Mouse (Mus musculus) kidney, adult 8-10 months (tissue): ENCODE measurements around the gene Gm21190.
"Not testable (repeated sequence)": the region's sequence is repeated elsewhere in the genome, so short reads cannot be mapped to it uniquely, and the experiment has no call there.

ENCODE experiments used
- DNase-seq, 2 experiments: peaks; one replicate each; pipeline ENCODE4 v3.0.0; 2022

Gm21190 gene

DNA sequence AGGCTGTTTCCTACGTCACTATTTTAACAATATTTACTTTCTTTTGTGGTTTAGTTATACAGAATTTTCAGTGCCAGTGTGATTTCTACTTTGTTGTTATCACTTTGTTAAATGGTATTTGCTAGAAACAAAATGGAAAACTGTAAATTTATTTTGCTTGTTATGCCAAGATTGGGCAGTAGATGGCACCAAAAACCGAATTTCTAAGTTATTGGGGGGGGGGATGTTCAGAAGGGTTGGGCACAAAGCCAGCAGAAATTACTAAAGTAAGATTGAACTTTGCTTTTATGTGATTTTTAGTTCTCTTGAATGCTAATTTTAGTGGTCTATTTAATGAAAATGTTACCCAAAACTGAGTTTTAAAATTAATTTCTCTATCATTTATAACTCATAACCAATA is 44.4 kb downstream of the Gm21190 start:
- DNase-seq: not testable (repeated sequence)

DNA sequence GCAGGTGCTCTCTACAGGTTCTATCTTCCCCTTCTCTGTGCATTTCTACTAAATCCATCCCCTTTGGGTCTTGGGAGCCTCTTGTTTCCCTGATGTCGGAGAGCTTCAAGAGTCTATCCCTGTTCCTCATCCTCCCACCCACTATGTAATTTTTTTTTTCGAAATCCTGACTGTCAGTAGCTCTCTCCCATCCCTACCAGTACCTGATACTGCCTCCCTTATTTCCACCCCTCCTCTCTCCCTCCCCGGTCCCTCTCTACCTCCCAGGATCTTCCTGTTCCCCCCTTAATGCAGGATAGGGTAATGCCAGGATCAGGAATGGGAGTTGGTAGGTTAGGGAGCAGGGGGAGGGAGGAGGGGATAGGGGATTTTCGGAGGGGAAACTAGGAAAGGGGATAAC is 45.4 kb downstream of the Gm21190 start:
- DNase-seq: not testable (repeated sequence)

DNA sequence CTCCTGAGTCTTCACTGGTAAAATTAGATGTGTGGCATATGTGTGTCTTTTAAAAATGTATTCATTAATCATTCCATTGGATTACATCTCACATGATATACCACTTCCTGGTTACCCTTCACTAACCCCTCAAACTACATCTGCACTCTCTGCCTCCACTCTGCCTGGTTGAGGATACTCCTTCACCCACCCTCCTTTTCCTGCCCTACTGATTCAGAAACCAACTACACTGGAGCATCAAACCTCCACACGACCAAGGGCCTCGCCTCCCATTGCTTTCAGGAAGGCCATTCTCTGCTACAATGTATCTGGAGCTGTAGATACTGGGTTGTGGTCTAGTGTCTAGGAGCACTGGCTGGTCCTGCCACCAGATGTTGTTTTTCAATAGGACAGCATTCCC is 46.2 kb downstream of the Gm21190 start:
- DNase-seq: not testable (repeated sequence)

DNA sequence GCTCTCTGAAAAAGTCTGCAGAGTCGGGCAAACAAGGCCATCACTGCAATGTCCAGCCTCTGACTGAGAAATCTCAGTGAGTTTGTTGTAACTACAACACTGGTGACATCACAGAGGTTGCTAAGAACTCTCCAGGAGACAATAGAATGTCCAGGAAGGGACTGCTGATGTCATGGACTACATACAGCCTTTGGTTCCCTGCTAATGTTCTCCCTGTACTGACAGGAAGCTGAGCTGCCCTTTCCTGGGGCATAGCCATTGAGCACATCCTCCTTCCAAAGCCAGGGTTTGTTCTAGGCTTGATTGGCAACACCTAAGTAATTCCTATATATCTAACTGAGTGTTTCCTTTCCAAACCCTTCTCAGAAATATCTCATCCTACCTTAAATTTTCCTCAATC is 52.6 kb downstream of the Gm21190 start, which contains the start of gene Gm21149:
TSS of gene Gm21149 (minus strand) at position 101 of the 400 bp plus-strand sequence.
- not testable (repeated sequence) for DNase-seq
